Mouse (Mus musculus): ENCODE data around the gene Lsamp. TPM values are rescaled to one million over a fixed set of nuclear protein-coding genes. Genes with fewer than 3 reads are reported as not detected.

Gene Lsamp
- total and polyA plus RNA-seq, 2 experiments from 2014 or later = 122 to 157 TPM

DNA sequence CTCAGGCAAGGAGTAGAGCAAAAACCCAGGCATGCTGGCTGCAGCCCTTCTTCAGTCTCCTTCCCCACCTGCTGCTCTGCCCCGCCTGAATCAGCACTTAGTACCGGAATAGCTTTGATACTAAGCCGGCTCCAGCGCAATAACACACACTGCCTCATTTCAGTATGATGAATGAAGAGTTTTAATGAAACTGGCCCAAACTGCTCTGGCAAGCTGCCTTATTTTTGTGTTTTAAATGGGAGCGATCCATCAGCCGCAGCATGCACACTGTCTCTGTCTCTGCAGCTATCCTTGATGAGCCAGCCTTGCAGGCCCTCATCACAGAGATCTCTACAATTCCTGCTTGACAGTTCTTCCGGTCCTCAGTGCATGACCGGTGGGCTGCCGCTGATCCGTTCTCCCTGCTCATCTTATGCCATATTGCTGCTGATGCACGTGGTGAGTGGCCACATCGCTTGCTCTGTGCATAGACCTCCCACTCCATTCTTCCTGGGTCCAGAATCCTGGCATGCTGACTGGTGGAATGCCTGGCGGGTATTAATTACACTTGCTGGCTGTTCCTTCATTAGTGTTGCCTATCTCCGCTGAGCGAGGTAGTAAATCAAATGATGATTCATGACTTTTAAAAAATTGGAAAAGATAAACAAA lies 479.4 kb downstream of the Lsamp start:
- ATAC-seq (peak; percentile 43; the same call in 1 of the 2 replicates), DNase-seq (ENCODE audit: low spot score) (peak; percentile 63)
- H3K4me3 ChIP-seq (ENCODE audit: low read length) = no peak overlapping the region
- H3K27me3 ChIP-seq (ENCODE audit: insufficient read depth, low read length) = no peaks in the 10 kb centered on the region
- 49% methylated on average over 15 of the region's 15 CpGs for WGBS
- H3K27ac ChIP-seq = 0 out of 2 replicates have a peak overlapping the region, but pooled peaks have one; percentile 26
- H3K4me1 ChIP-seq (ENCODE audit: insufficient read depth, low read length) = no peaks in the 10 kb centered on the region
- H3K9ac ChIP-seq (replicated peaks; ENCODE audit: low read length) = no peak overlapping the region
- TF ChIP-seq CTCF (IDR thresholded peaks at IDR 0.05; ENCODE audit: low read depth) = no peak
- no peaks in the 10 kb centered on the region for H3K9me3 ChIP-seq (ENCODE audit: low read length)
- H3K4me2 ChIP-seq (ENCODE audit: low read depth, low read length) = no peak overlapping the region; the same call in 1 of the 2 replicates
- H3K36me3 ChIP-seq (ENCODE audit: insufficient read depth, low read length) = no peaks in the 10 kb centered on the region

DNA sequence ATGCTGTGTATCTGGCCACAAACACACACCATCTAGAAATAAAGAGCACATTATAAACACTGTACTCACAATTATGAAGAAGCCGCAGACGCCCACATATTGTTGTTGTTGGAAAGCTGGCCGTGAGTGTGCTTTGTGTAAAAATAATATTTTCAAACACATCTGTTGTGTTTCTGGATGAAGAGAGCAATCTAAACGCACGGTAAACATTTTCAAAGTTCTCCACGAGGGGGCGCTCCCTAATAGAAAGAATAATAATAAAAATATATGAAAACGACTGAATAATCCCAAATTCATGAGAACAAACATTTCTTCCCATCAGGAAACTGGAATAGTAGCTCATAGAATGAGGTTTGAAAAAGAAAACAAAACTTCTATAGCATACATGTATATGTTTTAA lies 482.4 kb downstream of the Lsamp start:
- Histone ChIP-seq H3K4me1 (ENCODE audit: insufficient read depth, low read length) (no peaks in the 10 kb centered on the region), H3K4me3 (ENCODE audit: low read length) (no peak overlapping the region), H3K27me3 (ENCODE audit: insufficient read depth, low read length) (no peaks in the 10 kb centered on the region), H3K27ac (peak overlapping the region; percentile 2; the same call in 1 of the 2 replicates), H3K36me3 (ENCODE audit: insufficient read depth, low read length) (no peaks in the 10 kb centered on the region), H3K9ac (replicated peaks; ENCODE audit: low read length) (no peak overlapping the region), H3K9me3 (ENCODE audit: low read length) (no peaks in the 10 kb centered on the region), H3K4me2 (ENCODE audit: low read depth, low read length) (0 out of 2 replicates have a peak overlapping the region, but pooled peaks have one; percentile 3)
- 15% methylated on average over 8 of the region's 8 CpGs for WGBS
- no peak for ATAC-seq
- DNase-seq (ENCODE audit: low spot score) = peak; percentile 77
- TF ChIP-seq CTCF (IDR thresholded peaks at IDR 0.05; ENCODE audit: low read depth) = peak; percentile 60

DNA sequence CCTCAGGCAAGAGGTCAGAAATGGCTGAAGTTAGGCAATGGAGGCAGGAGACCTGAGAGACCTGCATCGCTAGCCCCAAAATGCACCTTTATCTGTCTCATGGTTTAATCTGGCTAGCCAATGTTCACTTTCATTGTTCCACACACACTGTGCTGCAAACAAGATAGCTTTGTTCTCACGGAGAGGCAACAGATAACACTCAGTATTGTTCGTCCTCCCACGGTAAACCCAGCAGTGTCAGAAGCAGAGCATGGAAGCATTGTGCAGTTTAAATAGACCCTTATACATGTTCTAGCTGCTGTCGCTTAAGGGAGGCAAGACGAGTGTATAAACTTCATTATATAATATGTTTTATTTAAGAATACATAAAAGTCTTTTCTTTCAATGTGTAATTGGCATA lies 486.8 kb downstream of the Lsamp start:
- no peaks in the 10 kb centered on the region for H3K9me3 ChIP-seq (ENCODE audit: low read length)
- DNase-seq (ENCODE audit: low spot score) (no peak), ATAC-seq (no peak)
- no peaks in the 10 kb centered on the region for H3K36me3 ChIP-seq (ENCODE audit: insufficient read depth, low read length)
- no peaks in the 10 kb centered on the region for H3K4me1 ChIP-seq (ENCODE audit: insufficient read depth, low read length)
- no peak overlapping the region for H3K4me3 ChIP-seq (ENCODE audit: low read length)
- H3K4me2 ChIP-seq (ENCODE audit: low read depth, low read length) = no peak overlapping the region
- no peak overlapping the region for H3K27ac ChIP-seq
- H3K9ac ChIP-seq (replicated peaks; ENCODE audit: low read length) = no peak overlapping the region
- 56% methylated on average over 6 of the region's 6 CpGs for WGBS
- H3K27me3 ChIP-seq (ENCODE audit: insufficient read depth, low read length) = no peaks in the 10 kb centered on the region
- no peak for TF ChIP-seq CTCF (IDR thresholded peaks at IDR 0.05; ENCODE audit: low read depth)

DNA sequence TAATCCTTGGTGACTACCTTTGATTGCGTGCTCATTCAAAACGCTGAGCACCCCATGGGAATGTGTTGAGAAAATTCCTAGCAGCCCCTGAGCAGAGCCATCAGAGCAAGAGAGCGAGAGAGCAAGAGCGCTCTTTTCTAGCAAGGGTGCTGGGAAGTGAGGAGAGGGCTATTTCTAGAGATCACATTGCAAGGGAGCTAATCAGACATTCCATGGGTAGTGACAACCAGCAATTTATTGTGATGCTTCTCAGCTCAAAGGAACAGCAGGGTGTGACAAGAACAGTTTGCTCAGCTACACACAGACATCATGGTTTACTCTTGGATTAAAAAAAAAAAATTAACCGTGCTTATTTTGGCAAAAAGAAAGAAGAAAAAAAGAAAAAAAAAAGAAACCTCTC lies 487.8 kb downstream of the Lsamp start:
- ATAC-seq (no peak), DNase-seq (ENCODE audit: low spot score) (no peak)
- no peaks in the 10 kb centered on the region for H3K36me3 ChIP-seq (ENCODE audit: insufficient read depth, low read length)

DNA sequence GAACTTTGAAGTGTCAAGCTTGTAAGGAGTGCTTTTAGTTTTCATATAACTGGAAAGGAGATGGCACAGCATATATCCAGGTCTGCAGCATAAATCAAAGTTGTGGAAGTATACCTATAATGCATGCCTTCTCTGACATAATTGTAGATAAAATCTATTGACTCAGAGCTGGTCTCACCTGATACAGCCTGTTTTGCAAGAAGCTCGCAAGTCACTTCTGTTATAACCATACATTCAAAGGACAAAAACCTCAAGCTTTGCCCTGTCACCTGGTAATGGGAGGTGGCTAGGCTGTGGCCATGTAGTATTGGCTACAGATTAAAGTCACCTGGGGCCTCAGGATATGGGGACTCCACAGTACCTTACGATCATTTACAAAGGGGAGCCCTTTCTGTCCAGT lies 507.4 kb downstream of the Lsamp start:
- TF ChIP-seq CTCF (IDR thresholded peaks at IDR 0.05; ENCODE audit: low read depth) = no peak
- DNase-seq (ENCODE audit: low spot score) (no peak), ATAC-seq (no peak)
- no peak overlapping the region for H3K4me2 ChIP-seq (ENCODE audit: low read depth, low read length)
- H3K36me3 ChIP-seq (ENCODE audit: insufficient read depth, low read length) = no peaks in the 10 kb centered on the region
- no peaks in the 10 kb centered on the region for H3K27me3 ChIP-seq (ENCODE audit: insufficient read depth, low read length)
- H3K9me3 ChIP-seq (ENCODE audit: low read length) = no peaks in the 10 kb centered on the region
- H3K4me3 ChIP-seq (ENCODE audit: low read length) = no peak overlapping the region
- no peaks in the 10 kb centered on the region for H3K4me1 ChIP-seq (ENCODE audit: insufficient read depth, low read length)
- H3K27ac ChIP-seq = no peak overlapping the region
- H3K9ac ChIP-seq (replicated peaks; ENCODE audit: low read length) = no peak overlapping the region
- 90% methylated on average over 2 of the region's 2 CpGs for WGBS

More for the DNA sequence above, 487.8 kb downstream of the Lsamp start:
- no peak overlapping the region for H3K27ac ChIP-seq
- TF ChIP-seq CTCF (IDR thresholded peaks at IDR 0.05; ENCODE audit: low read depth) = no peak
- H3K4me1 ChIP-seq (ENCODE audit: insufficient read depth, low read length) = no peaks in the 10 kb centered on the region
- 69% methylated on average over 5 of the region's 5 CpGs for WGBS
- H3K27me3 ChIP-seq (ENCODE audit: insufficient read depth, low read length) = no peaks in the 10 kb centered on the region
- no peak overlapping the region for H3K9ac ChIP-seq (replicated peaks; ENCODE audit: low read length)
- no peaks in the 10 kb centered on the region for H3K9me3 ChIP-seq (ENCODE audit: low read length)
- no peak overlapping the region for H3K4me3 ChIP-seq (ENCODE audit: low read length)
- no peak overlapping the region for H3K4me2 ChIP-seq (ENCODE audit: low read depth, low read length)

DNA sequence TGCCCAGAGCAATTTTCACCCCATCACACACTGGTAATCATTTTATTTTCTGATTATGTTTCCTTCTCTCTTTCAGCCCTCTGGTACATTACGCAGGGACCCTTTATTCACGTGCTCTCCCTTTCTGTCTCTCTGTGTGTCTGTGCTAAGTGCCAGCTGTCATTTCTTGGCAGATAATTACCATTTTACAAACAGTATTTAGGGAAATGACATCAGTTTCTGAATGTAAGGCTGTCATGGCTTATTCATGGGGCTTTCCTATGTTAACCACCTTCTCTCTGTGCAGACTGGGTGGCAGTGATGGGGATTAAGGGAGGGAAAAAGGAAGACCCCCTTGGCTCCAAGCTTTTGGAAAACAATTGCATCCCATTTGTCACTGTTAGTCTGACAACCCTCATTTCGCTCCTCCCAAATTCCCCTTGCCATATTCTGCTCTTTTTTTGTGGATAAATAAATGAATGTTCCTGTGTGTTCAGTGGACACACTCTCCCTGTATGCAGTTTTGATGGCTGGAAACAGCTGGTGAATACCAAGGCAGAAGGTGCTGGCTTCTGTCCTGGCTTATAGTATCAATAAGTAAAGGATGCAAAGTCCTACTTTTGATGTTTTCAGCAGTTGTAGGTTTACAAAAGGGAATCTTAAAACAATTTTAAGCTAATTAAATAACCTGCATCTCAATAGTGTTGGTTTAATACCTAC lies 520.2 kb downstream of the Lsamp start:
- no peak overlapping the region for H3K27ac ChIP-seq
- 0 out of 2 replicates have a peak, but pooled peaks have one; percentile 32 for ATAC-seq
- 29% methylated on average over 3 of the region's 3 CpGs for WGBS

More for the DNA sequence above, 520.2 kb downstream of the Lsamp start:
- Histone ChIP-seq H3K4me1 (ENCODE audit: insufficient read depth, low read length) (peaks cover 11% of the 10 kb centered on the region), H3K9me3 (ENCODE audit: low read length) (no peaks in the 10 kb centered on the region), H3K4me3 (ENCODE audit: low read length) (no peak overlapping the region), H3K4me2 (ENCODE audit: low read depth, low read length) (no peak overlapping the region), H3K27me3 (ENCODE audit: insufficient read depth, low read length) (no peaks in the 10 kb centered on the region), H3K36me3 (ENCODE audit: insufficient read depth, low read length) (no peaks in the 10 kb centered on the region), H3K9ac (replicated peaks; ENCODE audit: low read length) (no peak overlapping the region)
- DNase-seq (ENCODE audit: low spot score) = peak; percentile 26
- no peak for TF ChIP-seq CTCF (IDR thresholded peaks at IDR 0.05; ENCODE audit: low read depth)
